Mouse (Mus musculus): ENCODE data around the gene 4930469K13Rik.

- TF ChIP-seq GATA1 (IDR thresholded peaks at IDR 0.05; ENCODE audit: borderline replicate concordance, low read length) (no peak), FLI1 (IDR thresholded peaks at IDR 0.05; ENCODE audit: low read length) (no peak)
These were observed 27.8 kb downstream of the 4930469K13Rik start for GRCm38 (mm10) chr11:34070596-34070995.
